Mouse (Mus musculus) heart, embryonic 12.5 days (tissue): ENCODE measurements around the gene Hmg20b. TPM values are rescaled to one million over a fixed set of nuclear protein-coding genes. Genes with fewer than 3 reads are reported as not detected.

Source experiments
- ATAC-seq: fragments of 200-750 bp; cut with Nextera tagmentation; 2 replicates; pipeline ENCODE4 v1.8.0; 2017; ENCODE audit warnings: moderate TSS enrichment, moderate library complexity; ENCODE audit not compliant: insufficient number of reproducible peaks, low FRiP score
- H3K27ac ChIP-seq: fragments of 300-500 bp; sonication (generic); 2 replicates; pipeline ENCODE4 v1.5.1; 2016; ENCODE audit warnings: mild to moderate bottlenecking, moderate library complexity; ENCODE audit not compliant: poor library complexity, severe bottlenecking
- H3K27me3 ChIP-seq: fragments of 300-500 bp; sonication (generic); replicated peaks from 2 replicates; pipeline ENCODE4 v1.6.1; 2016; ENCODE audit warnings: mild to moderate bottlenecking, moderate library complexity
- H3K36me3 ChIP-seq: fragments of 300-500 bp; sonication (generic); 2 replicates; pipeline ENCODE4 v1.6.1; 2016; ENCODE audit warnings: mild to moderate bottlenecking, moderate library complexity
- H3K4me1 ChIP-seq: fragments of 300-500 bp; sonication (generic); replicated peaks from 2 replicates; pipeline ENCODE4 v1.6.1; 2016; ENCODE audit warnings: mild to moderate bottlenecking
- H3K4me2 ChIP-seq: fragments of 300-500 bp; sonication (generic); 2 replicates; pipeline ENCODE4 v1.6.1; 2016; ENCODE audit warnings: mild to moderate bottlenecking, moderate library complexity
- H3K4me3 ChIP-seq: fragments of 300-500 bp; sonication (generic); 2 replicates; pipeline ENCODE4 v1.5.1; 2016; ENCODE audit warnings: mild to moderate bottlenecking
- H3K9ac ChIP-seq: fragments of 300-500 bp; sonication (generic); 2 replicates; pipeline ENCODE4 v1.6.1; 2016; ENCODE audit warnings: mild to moderate bottlenecking, moderate library complexity
- H3K9me3 ChIP-seq: fragments of 300-500 bp; sonication (generic); replicated peaks from 2 replicates; pipeline ENCODE4 v1.6.1; 2016; ENCODE audit warnings: mild to moderate bottlenecking, moderate library complexity
- WGBS: fragments of 180-500 bp; shearing (Covaris S2); methylation state at CpG from one replicate; pipeline ENCODE4 v1.1.7; 2016; 5-methylcytosine and 5-hydroxymethylcytosine counted together
- polyA plus RNA-seq: library from polyadenylated mRNA; unstranded; fragments of >200 nt; fragmentation: Nextera tagmentation; extraction: Ambion mirVana; gene quantifications from 2 replicates; pipeline ENCODE4 v1.2.1, GENCODE M21; 2016

Gene Hmg20b
- polyA plus RNA-seq = 107 and 109 TPM in 2 replicates

- 0 out of 2 replicates have a peak, but pooled peaks cover 4% of the 10 kb centered on the region for H3K27me3 ChIP-seq
- peak; percentile 93 for ATAC-seq
- H3K4me1 ChIP-seq = peaks cover 43% of the 10 kb centered on the region
- H3K9me3 ChIP-seq = no peaks in the 10 kb centered on the region
- WGBS = under 1% methylated on average over 54 of the region's 54 CpGs
- peak within 1 kb of the TSS; percentile 85 for H3K4me3 ChIP-seq
- H3K36me3 ChIP-seq = peaks cover 23% of the 10 kb centered on the region
- H3K9ac ChIP-seq = peak within 1 kb of the TSS; percentile 94
- peak within 1 kb of the TSS; percentile 70 for H3K4me2 ChIP-seq
- H3K27ac ChIP-seq = peak within 1 kb of the TSS; percentile 74
These were observed at the start of gene Hmg20b for GRCm38 (mm10) chr10:81350351-81351063. Gene Hmg20b (minus strand): TSS chr10:81350480.

- Histone ChIP-seq H3K4me3 (no peak overlapping the region), H3K4me1 (peaks cover 43% of the 10 kb centered on the region), H3K27ac (no peak overlapping the region), H3K27me3 (peaks cover 5% of the 10 kb centered on the region; the same call in 1 of the 2 replicates), H3K9me3 (no peaks in the 10 kb centered on the region), H3K36me3 (peaks cover 61% of the 10 kb centered on the region), H3K4me2 (no peak overlapping the region), H3K9ac (no peak overlapping the region)
- ATAC-seq = no peak
- 66% methylated on average over 18 of the region's 18 CpGs for WGBS
These were observed 49.6 kb upstream of the Hmg20b start for GRCm38 (mm10) chr10:81399798-81400308.

- Histone ChIP-seq H3K9ac (no peak overlapping the region), H3K4me2 (no peak overlapping the region), H3K36me3 (peaks cover 56% of the 10 kb centered on the region), H3K27ac (no peak overlapping the region), H3K4me3 (no peak overlapping the region), H3K27me3 (no peaks in the 10 kb centered on the region; the same call in 1 of the 2 replicates), H3K4me1 (peaks cover 39% of the 10 kb centered on the region), H3K9me3 (no peaks in the 10 kb centered on the region)
- WGBS = 59% methylated on average over 5 of the region's 5 CpGs
- ATAC-seq = no peak
These were observed 49.0 kb upstream of the Hmg20b start for GRCm38 (mm10) chr10:81399296-81399695.

DNA sequence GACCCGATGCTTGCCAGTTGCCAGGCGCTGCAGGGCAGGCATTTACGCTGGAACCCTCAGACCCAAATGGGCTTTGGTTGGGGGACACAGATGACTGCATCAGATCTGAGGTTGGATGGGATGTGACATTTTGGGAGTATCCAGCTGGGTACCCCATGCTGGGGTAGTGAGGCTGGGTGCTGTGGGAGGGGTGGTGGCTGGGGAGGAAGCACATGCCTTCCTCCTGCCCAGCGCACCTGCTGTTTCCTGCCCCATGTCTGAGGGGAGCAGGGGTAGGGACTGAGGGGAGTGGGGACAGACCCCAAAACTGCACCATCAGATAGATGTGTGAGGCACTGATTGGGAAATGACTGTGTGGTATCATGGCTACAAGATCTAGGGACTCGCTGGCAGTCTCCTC lies 46.5 kb upstream of the Hmg20b start:
- Histone ChIP-seq H3K4me3 (no peak overlapping the region), H3K4me2 (no peak overlapping the region), H3K4me1 (peaks cover 33% of the 10 kb centered on the region), H3K27ac (no peak overlapping the region), H3K9ac (no peak overlapping the region), H3K36me3 (peaks cover 38% of the 10 kb centered on the region), H3K9me3 (no peaks in the 10 kb centered on the region), H3K27me3 (no peaks in the 10 kb centered on the region; the same call in 1 of the 2 replicates)
- WGBS = 76% methylated on average over 5 of the region's 5 CpGs
- no peak for ATAC-seq

DNA sequence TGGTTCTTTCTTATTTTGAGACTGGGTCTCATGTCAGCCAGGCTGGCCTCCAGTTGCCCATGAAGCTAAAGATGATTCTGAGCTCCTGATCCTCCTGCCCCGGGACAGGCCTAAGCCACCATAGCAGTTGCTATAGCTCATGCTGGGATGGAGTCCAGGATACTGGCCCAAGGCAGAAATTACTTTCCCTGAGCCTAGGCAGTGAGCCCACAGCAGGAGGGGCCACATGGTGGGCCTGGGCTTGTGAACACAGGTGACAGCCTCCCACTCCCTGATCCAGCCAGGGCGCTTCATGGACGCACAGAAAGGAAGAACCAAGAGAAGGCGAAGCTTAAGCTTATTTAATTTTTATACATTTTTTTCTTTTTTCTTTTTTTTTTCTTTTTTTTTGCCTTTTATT lies 45.6 kb upstream of the Hmg20b start:
- no peak overlapping the region; the same call in 1 of the 2 replicates for H3K9ac ChIP-seq
- peaks cover 38% of the 10 kb centered on the region for H3K36me3 ChIP-seq
- no peak for ATAC-seq
- no peak overlapping the region for H3K4me2 ChIP-seq
- no peaks in the 10 kb centered on the region for H3K9me3 ChIP-seq
- 77% methylated on average over 4 of the region's 4 CpGs for WGBS
- no peak overlapping the region for H3K4me3 ChIP-seq
- no peak overlapping the region for H3K27ac ChIP-seq
- H3K27me3 ChIP-seq = no peaks in the 10 kb centered on the region; the same call in 1 of the 2 replicates
- H3K4me1 ChIP-seq = peaks cover 24% of the 10 kb centered on the region

DNA sequence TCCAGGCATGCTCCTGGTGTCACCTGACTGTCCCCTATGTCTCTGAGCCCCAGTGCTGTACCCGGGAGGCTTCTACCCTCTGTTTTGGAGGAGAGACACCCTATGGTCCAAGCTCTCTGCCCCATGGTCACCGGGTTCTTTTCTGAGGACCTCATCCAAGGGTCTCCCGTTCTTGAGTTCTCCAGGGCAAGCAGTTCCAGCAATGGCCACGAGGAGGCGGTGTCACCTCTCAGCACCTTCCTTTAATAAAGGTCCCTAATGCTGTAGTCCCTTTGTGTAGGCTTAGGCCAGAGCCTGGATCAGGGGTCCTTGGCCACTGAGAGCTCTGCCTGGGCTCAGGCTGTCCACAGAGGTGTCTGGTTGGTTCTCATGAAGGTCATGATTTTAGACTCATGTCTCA lies 44.8 kb upstream of the Hmg20b start:
- no peak for ATAC-seq
- Histone ChIP-seq H3K4me1 (peaks cover 20% of the 10 kb centered on the region), H3K27ac (no peak overlapping the region), H3K4me2 (no peak overlapping the region), H3K36me3 (peaks cover 31% of the 10 kb centered on the region), H3K27me3 (no peaks in the 10 kb centered on the region), H3K9me3 (no peaks in the 10 kb centered on the region), H3K9ac (no peak overlapping the region), H3K4me3 (no peak overlapping the region)
- 13% methylated on average over 5 of the region's 5 CpGs for WGBS

GRCm38 (mm10) chr10:81393456-81394063 lies 43.3 kb upstream of the Hmg20b start:
- 6% methylated on average over 19 of the region's 19 CpGs for WGBS
- peak overlapping the region; percentile 40 for H3K4me3 ChIP-seq
- H3K4me1 ChIP-seq = peaks cover 33% of the 10 kb centered on the region
- H3K36me3 ChIP-seq = peaks cover 21% of the 10 kb centered on the region
- H3K9ac ChIP-seq = peak overlapping the region; percentile 66
- H3K27me3 ChIP-seq = no peaks in the 10 kb centered on the region
- peak overlapping the region; percentile 74 for H3K4me2 ChIP-seq
- H3K27ac ChIP-seq = peak overlapping the region; percentile 56; the same call in 1 of the 2 replicates
- no peak for ATAC-seq
- H3K9me3 ChIP-seq = no peaks in the 10 kb centered on the region

DNA sequence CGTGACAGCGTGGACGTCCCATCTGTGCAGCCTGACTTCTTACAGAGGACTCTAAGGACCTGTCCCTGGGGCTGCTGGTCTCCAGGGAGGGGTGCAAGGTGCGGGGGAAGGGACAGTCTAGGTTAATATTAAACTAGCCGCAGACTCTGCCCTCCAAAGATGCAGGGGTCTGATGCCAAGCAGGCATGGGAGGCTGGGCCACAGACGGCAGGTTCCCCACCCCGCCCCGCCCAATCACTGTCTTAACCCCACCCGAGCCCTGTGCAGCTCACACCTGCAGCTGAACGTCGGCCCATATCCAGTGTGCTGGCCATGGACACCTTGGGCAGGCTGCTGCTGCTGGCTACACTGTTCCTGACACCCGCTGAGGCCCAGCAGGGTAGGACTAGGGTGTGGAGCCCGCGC lies 42.5 kb upstream of the Hmg20b start, which contains the start of gene Smim24:
TSS of gene Smim24 (plus strand) at position 271 of the 405 bp plus-strand sequence.
- Histone ChIP-seq H3K27me3 (no peaks in the 10 kb centered on the region), H3K4me2 (peak within 1 kb of the TSS; percentile 74), H3K4me3 (peak within 1 kb of the TSS; percentile 40), H3K4me1 (peaks cover 33% of the 10 kb centered on the region), H3K9ac (peak within 1 kb of the TSS; percentile 66), H3K36me3 (peaks cover 21% of the 10 kb centered on the region), H3K27ac (peak within 1 kb of the TSS; percentile 56; the same call in 1 of the 2 replicates), H3K9me3 (no peaks in the 10 kb centered on the region)
- WGBS = 49% methylated on average over 14 of the region's 14 CpGs
- ATAC-seq = no peak

- no peak overlapping the region for H3K4me3 ChIP-seq
- WGBS = 77% methylated on average over 6 of the region's 6 CpGs
- H3K27me3 ChIP-seq = no peaks in the 10 kb centered on the region
- H3K4me1 ChIP-seq = peaks cover 33% of the 10 kb centered on the region
- H3K4me2 ChIP-seq = no peak overlapping the region
- no peak for ATAC-seq
- no peak overlapping the region for H3K27ac ChIP-seq
- H3K36me3 ChIP-seq = peaks cover 21% of the 10 kb centered on the region
- H3K9me3 ChIP-seq = no peaks in the 10 kb centered on the region
- no peak overlapping the region for H3K9ac ChIP-seq
These were observed 42.0 kb upstream of the Hmg20b start for GRCm38 (mm10) chr10:81392270-81392669.

DNA sequence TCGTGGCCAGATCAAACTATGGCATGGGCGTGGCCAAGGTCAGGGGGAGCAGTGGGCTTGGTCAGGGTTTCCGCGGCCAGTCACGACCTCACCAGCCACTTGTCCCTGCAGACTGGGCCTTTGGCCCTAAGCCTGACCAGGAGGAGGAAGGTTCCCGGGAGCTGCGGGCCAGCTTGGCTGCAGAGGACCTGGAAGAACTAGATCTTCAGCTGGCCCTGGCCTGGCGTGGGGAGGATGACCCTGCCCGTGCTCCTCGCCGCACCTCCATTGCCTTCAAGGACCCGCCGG lies 40.3 kb upstream of the Hmg20b start:
- Histone ChIP-seq H3K4me3 (no peak overlapping the region), H3K9ac (0 out of 2 replicates have a peak overlapping the region, but pooled peaks have one; percentile 52), H3K4me1 (peaks cover 37% of the 10 kb centered on the region), H3K27me3 (no peaks in the 10 kb centered on the region), H3K4me2 (no peak overlapping the region), H3K36me3 (peaks cover 34% of the 10 kb centered on the region), H3K27ac (no peak overlapping the region), H3K9me3 (no peaks in the 10 kb centered on the region)
- 84% methylated on average over 13 of the region's 13 CpGs for WGBS
- ATAC-seq = no peak
